Mouse (Mus musculus) midbrain, embryonic 14.5 days (tissue): ENCODE results near the gene Olfr965. TPM values are rescaled to one million over a fixed set of nuclear protein-coding genes. Genes with fewer than 3 reads are reported as not detected.

Experiments
- ATAC-seq: fragments of 200-750 bp; cut with Nextera tagmentation; 2 replicates; pipeline ENCODE4 v1.8.0; 2017; ENCODE audit warnings: moderate number of reproducible peaks, moderate library complexity; ENCODE audit not compliant: low FRiP score, low TSS enrichment
- DNase-seq: peaks from one replicate; pipeline ENCODE4 v3.0.0-alpha.2; 2015
- H3K27ac ChIP-seq: fragments of 300-500 bp; sonication (generic); replicated peaks from 2 replicates; pipeline ENCODE4 v1.5.1; 2014; ENCODE audit warnings: mild to moderate bottlenecking, low read depth, low read length, moderate library complexity
- H3K27me3 ChIP-seq: fragments of 300-500 bp; sonication (generic); 2 replicates; pipeline ENCODE4 v1.6.1; 2014; ENCODE audit warnings: low read length, control low read depth, mixed read lengths; ENCODE audit not compliant: control insufficient read depth, insufficient read depth
- H3K36me3 ChIP-seq: fragments of 300-500 bp; sonication (generic); 2 replicates; pipeline ENCODE4 v1.6.1; 2014; ENCODE audit warnings: low read length, control low read depth; ENCODE audit not compliant: control insufficient read depth, insufficient read depth
- H3K4me1 ChIP-seq: fragments of 300-500 bp; sonication (generic); 2 replicates; pipeline ENCODE4 v1.6.1; 2014; ENCODE audit warnings: mild to moderate bottlenecking, antibody characterized with exemption, low read length, control low read depth; ENCODE audit not compliant: control insufficient read depth, insufficient read depth
- H3K4me2 ChIP-seq: fragments of 300-500 bp; sonication (generic); 2 replicates; pipeline ENCODE4 v1.6.1; 2014; ENCODE audit warnings: mild to moderate bottlenecking, low read length, moderate library complexity
- H3K4me3 ChIP-seq: fragments of 300-500 bp; sonication (generic); replicated peaks from 2 replicates; pipeline ENCODE4 v1.5.1; 2014; ENCODE audit warnings: low read depth, low read length
- H3K9ac ChIP-seq: fragments of 300-500 bp; sonication (generic); replicated peaks from 2 replicates; pipeline ENCODE4 v1.6.1; 2014; ENCODE audit warnings: mild to moderate bottlenecking, low read length, moderate library complexity
- H3K9me3 ChIP-seq: fragments of 300-500 bp; sonication (generic); 2 replicates; pipeline ENCODE4 v1.6.1; 2016; ENCODE audit warnings: low read length, control low read depth, mixed read lengths; ENCODE audit not compliant: control insufficient read depth
- WGBS: fragments of 180-500 bp; shearing (Covaris S2); extraction: QIAGEN DNeasy Blood & Tissue Kit; methylation state at CpG from one replicate; pipeline ENCODE4 v1.1.7; 2014; 5-methylcytosine and 5-hydroxymethylcytosine counted together
- polyA plus RNA-seq: library from polyadenylated mRNA; unstranded; fragments of >200 nt; fragmentation: Nextera tagmentation; extraction: Ambion mirVana; gene quantifications from 2 replicates; pipeline ENCODE4 v1.2.1, GENCODE M21; 2014

Gene Olfr965
- polyA plus RNA-seq, 1 experiment from 2014 or later = not detected

DNA sequence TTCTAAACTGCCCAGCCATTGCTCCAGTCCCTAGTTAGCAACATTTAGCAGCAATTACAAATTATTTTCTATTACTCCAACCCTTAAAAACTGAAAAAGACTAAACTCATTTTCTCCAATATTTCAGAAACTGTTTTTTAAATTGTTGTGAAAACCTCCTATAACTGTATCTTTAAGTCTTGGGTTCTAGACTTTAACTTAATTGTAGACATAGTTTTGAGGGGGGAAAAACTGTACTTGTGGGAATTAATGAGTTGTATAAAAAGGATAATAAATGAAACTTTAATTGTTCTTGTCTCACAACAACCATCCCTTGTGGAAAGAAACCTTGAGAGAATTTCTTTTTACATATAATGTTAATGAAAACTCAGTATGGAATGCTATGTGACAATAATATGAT lies 19.5 kb downstream of the Olfr965 start, which contains the start of gene Olfr150:
TSS of gene Olfr150 (plus strand) at position 301 of the 400 bp plus-strand sequence.
- Histone ChIP-seq H3K4me1 (no peaks in the 10 kb centered on the region), H3K27ac (no peak within 1 kb of the TSS), H3K4me2 (no peak within 1 kb of the TSS), H3K27me3 (no peaks in the 10 kb centered on the region), H3K36me3 (no peaks in the 10 kb centered on the region), H3K4me3 (no peak within 1 kb of the TSS), H3K9me3 (no peaks in the 10 kb centered on the region), H3K9ac (no peak within 1 kb of the TSS)
- no peak for ATAC-seq
- no peak for DNase-seq

GRCm38 (mm10) chr9:39740741-39741140 lies 29.6 kb downstream of the Olfr965 start:
- Histone ChIP-seq H3K9me3 (no peaks in the 10 kb centered on the region), H3K27me3 (no peaks in the 10 kb centered on the region), H3K4me1 (no peaks in the 10 kb centered on the region), H3K36me3 (no peaks in the 10 kb centered on the region), H3K9ac (no peak overlapping the region), H3K27ac (no peak overlapping the region), H3K4me3 (no peak overlapping the region), H3K4me2 (no peak overlapping the region)
- ATAC-seq (no peak), DNase-seq (no peak)
- 91% methylated on average over 1 of the region's 1 CpGs for WGBS

GRCm38 (mm10) chr9:39745949-39746348 lies 34.8 kb downstream of the Olfr965 start, which contains the start of gene Olfr967:
Olfr967 (plus strand) TSS chr9:39746249.
- ATAC-seq (no peak), DNase-seq (no peak)
- Histone ChIP-seq H3K27me3 (no peaks in the 10 kb centered on the region), H3K4me2 (no peak within 1 kb of the TSS), H3K9ac (no peak within 1 kb of the TSS), H3K36me3 (no peaks in the 10 kb centered on the region), H3K27ac (no peak within 1 kb of the TSS), H3K4me1 (no peaks in the 10 kb centered on the region), H3K9me3 (no peaks in the 10 kb centered on the region), H3K4me3 (no peak within 1 kb of the TSS)

DNA sequence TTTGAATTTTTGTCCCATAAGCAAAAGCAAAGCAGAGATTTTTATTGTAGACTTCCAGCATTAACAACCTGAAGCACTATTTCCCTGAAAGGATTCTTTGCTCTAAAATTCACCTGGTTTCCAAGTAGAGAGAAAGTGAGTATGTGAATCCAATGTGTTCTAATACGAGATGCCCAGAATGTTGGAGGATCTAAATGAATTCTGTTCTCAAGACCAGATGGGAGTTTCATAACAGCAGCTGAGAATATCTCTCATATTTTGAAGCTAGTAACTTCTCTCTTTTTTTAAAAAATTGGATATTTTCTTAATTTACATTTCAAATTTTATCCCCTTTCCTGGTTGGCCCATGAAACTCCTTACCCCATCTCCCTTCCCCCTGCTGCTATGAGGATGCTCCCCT lies 35.3 kb downstream of the Olfr965 start:
- Histone ChIP-seq H3K4me1 (no peaks in the 10 kb centered on the region), H3K27me3 (no peaks in the 10 kb centered on the region), H3K36me3 (no peaks in the 10 kb centered on the region), H3K4me3 (no peak overlapping the region), H3K9ac (no peak overlapping the region), H3K4me2 (no peak overlapping the region), H3K9me3 (no peaks in the 10 kb centered on the region), H3K27ac (no peak overlapping the region)
- no peak for DNase-seq
- 84% methylated on average over 1 of the region's 1 CpGs for WGBS
- ATAC-seq = no peak

Other genes starting within 250 kb of the Olfr965 start
- not detected in 2 replicates for gene Olfr955, start 239.4 kb upstream of the Olfr965 start, polyA plus RNA-seq
- not detected in 2 replicates for gene Olfr44, start 217.4 kb upstream of the Olfr965 start, polyA plus RNA-seq
- not detected in 2 replicates for gene Olfr957, start 195.5 kb upstream of the Olfr965 start, polyA plus RNA-seq
- gene Olfr958, start 157.3 kb upstream of the Olfr965 start, polyA plus RNA-seq = not detected in 2 replicates
- not detected in 2 replicates for gene Olfr959, start 135.8 kb upstream of the Olfr965 start, polyA plus RNA-seq
- gene AW551984, start 107.0 kb upstream of the Olfr965 start, polyA plus RNA-seq = 127 and 131 TPM in 2 replicates
- not detected in 2 replicates for gene Olfr148, start 100.7 kb upstream of the Olfr965 start, polyA plus RNA-seq
- not detected in 2 replicates for gene Olfr960, start 90.0 kb upstream of the Olfr965 start, polyA plus RNA-seq
- not detected in 2 replicates for gene Olfr961, start 66.3 kb upstream of the Olfr965 start, polyA plus RNA-seq
- gene Olfr963, start 44.1 kb upstream of the Olfr965 start, polyA plus RNA-seq = not detected in 2 replicates
- 0.12 TPM in 1 of 2 replicates, not detected in the other for gene Olfr149, start 4.2 kb upstream of the Olfr965 start, polyA plus RNA-seq
- gene Olfr150, start 19.6 kb downstream of the Olfr965 start, polyA plus RNA-seq = not detected in 2 replicates
- gene Olfr967, start 34.9 kb downstream of the Olfr965 start, polyA plus RNA-seq = not detected in 2 replicates
- gene Olfr968, start 71.9 kb downstream of the Olfr965 start, polyA plus RNA-seq = not detected in 2 replicates
- not detected in 2 replicates for gene Olfr969, start 79.6 kb downstream of the Olfr965 start, polyA plus RNA-seq
- not detected in 2 replicates for gene Olfr970, start 97.5 kb downstream of the Olfr965 start, polyA plus RNA-seq
- not detected in 2 replicates for gene Olfr971, start 125.5 kb downstream of the Olfr965 start, polyA plus RNA-seq
- not detected in 2 replicates for gene Olfr972, start 155.1 kb downstream of the Olfr965 start, polyA plus RNA-seq
- not detected in 2 replicates for gene Olfr229, start 196.0 kb downstream of the Olfr965 start, polyA plus RNA-seq
- gene Olfr974, start 226.1 kb downstream of the Olfr965 start, polyA plus RNA-seq = not detected in 2 replicates
- not detected in 2 replicates for gene Olfr975, start 240.7 kb downstream of the Olfr965 start, polyA plus RNA-seq
- gene Olfr976, start 249.8 kb downstream of the Olfr965 start, polyA plus RNA-seq = not detected in 2 replicates